Mouse (Mus musculus) C2C12 (cell line): ENCODE data around the gene Mex3a. TPM values are rescaled to one million over a fixed set of nuclear protein-coding genes. Genes with fewer than 3 reads are reported as not detected.

Experiments
- H3K27me3 ChIP-seq: one replicate; pipeline ENCODE4 v1.6.1; 2011; ENCODE audit not compliant: control insufficient read depth, insufficient read depth, insufficient read length
- H3K36me3 ChIP-seq: one replicate; pipeline ENCODE4 v1.6.1; 2011; ENCODE audit not compliant: control insufficient read depth, insufficient read depth
- H3K4me3 ChIP-seq: one replicate; pipeline ENCODE4 v1.5.1; 2011; ENCODE audit warnings: mild to moderate bottlenecking, control low read depth; ENCODE audit not compliant: poor library complexity, insufficient read depth, severe bottlenecking
- H3K79me2 ChIP-seq: one replicate; pipeline ENCODE4 v1.6.1; 2011; ENCODE audit not compliant: control insufficient read depth, insufficient read depth
- H3K79me3 ChIP-seq: one replicate; pipeline ENCODE4 v1.6.1; 2011; ENCODE audit warnings: low read depth, control low read depth
- H3ac ChIP-seq: one replicate; pipeline ENCODE3; 2011; ENCODE audit warnings: low read depth; ENCODE audit not compliant: control insufficient read depth, insufficient read length
- CEBPB ChIP-seq: IDR thresholded peaks from one replicate; pipeline ENCODE4 v1.6.1; 2011; ENCODE audit warnings: low read depth, mild to moderate bottlenecking, control low read depth, moderate library complexity
- CTCF ChIP-seq: IDR thresholded peaks from one replicate; pipeline ENCODE4 v1.5.1; 2011; ENCODE audit not compliant: control insufficient read depth, insufficient read depth, insufficient read length
- FOSL1 ChIP-seq: IDR thresholded peaks from one replicate; pipeline ENCODE4 v1.8.0; 2011; ENCODE audit warnings: mild to moderate bottlenecking, low read length; ENCODE audit not compliant: poor library complexity, insufficient read depth, severe bottlenecking
- MAX ChIP-seq: IDR thresholded peaks from one replicate; pipeline ENCODE4 v1.6.1; 2011; ENCODE audit warnings: mild to moderate bottlenecking, control low read depth
- MYOD1 ChIP-seq: IDR thresholded peaks from one replicate; pipeline ENCODE4 v1.6.1; 2011; ENCODE audit warnings: low read depth; ENCODE audit not compliant: control insufficient read depth, insufficient read length
- MYOG ChIP-seq: IDR thresholded peaks from one replicate; pipeline ENCODE4 v1.6.1; 2011; ENCODE audit not compliant: control insufficient read depth, insufficient read length; ENCODE audit errors: extremely low read depth
- USF1 ChIP-seq: IDR thresholded peaks from one replicate; pipeline ENCODE4 v1.6.1; 2011; ENCODE audit warnings: low read depth, mild to moderate bottlenecking, control low read depth, moderate library complexity
- polyA plus RNA-seq: library from polyadenylated mRNA; unstranded; fragments of >200 nt; fragmentation: generic; extraction: Trizol; gene quantifications from one replicate; pipeline ENCODE4 v1.2.1, GENCODE M21; 2012; ENCODE audit warnings: missing spikeins

The Mex3a gene
- polyA plus RNA-seq, 1 experiment, result 14.9 TPM

- no peak overlapping the region for H3ac ChIP-seq
- no peaks in the 10 kb centered on the region for H3K27me3 ChIP-seq
- peaks cover 34% of the 10 kb centered on the region for H3K79me3 ChIP-seq
- TF ChIP-seq MAX (no peak), CEBPB (no peak), MYOD1 (no peak), MYOG (no peak), CTCF (no peak), USF1 (no peak), FOSL1 (no peak)
- peaks cover 44% of the 10 kb centered on the region for H3K36me3 ChIP-seq
- H3K79me2 ChIP-seq, result peaks cover 67% of the 10 kb centered on the region
- no peak overlapping the region for H3K4me3 ChIP-seq
These were observed 22.9 kb downstream of the Mex3a start for GRCm38 (mm10) chr3:88555069-88555605.

GRCm38 (mm10) chr3:88555731-88556130 lies 23.5 kb downstream of the Mex3a start:
- no peak for TF ChIP-seq USF1
- no peak for TF ChIP-seq FOSL1
- TF ChIP-seq CTCF, result no peak
- TF ChIP-seq MYOG, result no peak
- no peak for TF ChIP-seq MAX
- TF ChIP-seq CEBPB, result no peak
- TF ChIP-seq MYOD1, result no peak
- peaks cover 34% of the 10 kb centered on the region for H3K79me3 ChIP-seq
- no peak overlapping the region for H3K4me3 ChIP-seq
- peaks cover 50% of the 10 kb centered on the region for H3K36me3 ChIP-seq
- no peak overlapping the region for H3ac ChIP-seq
- H3K79me2 ChIP-seq, result peaks cover 67% of the 10 kb centered on the region
- no peaks in the 10 kb centered on the region for H3K27me3 ChIP-seq

GRCm38 (mm10) chr3:88556616-88557015 lies 24.4 kb downstream of the Mex3a start:
- H3ac ChIP-seq, result no peak overlapping the region
- TF ChIP-seq MAX (no peak), MYOG (no peak), CEBPB (no peak)
- H3K79me3 ChIP-seq, result peaks cover 32% of the 10 kb centered on the region
- peaks cover 59% of the 10 kb centered on the region for H3K79me2 ChIP-seq
- no peaks in the 10 kb centered on the region for H3K27me3 ChIP-seq
- peaks cover 59% of the 10 kb centered on the region for H3K36me3 ChIP-seq
- H3K4me3 ChIP-seq, result no peak overlapping the region

GRCm38 (mm10) chr3:88559596-88559995 lies 27.4 kb downstream of the Mex3a start:
- Histone ChIP-seq H3K4me3 (no peak overlapping the region), H3ac (no peak overlapping the region), H3K27me3 (no peaks in the 10 kb centered on the region), H3K36me3 (peaks cover 87% of the 10 kb centered on the region), H3K79me3 (peaks cover 23% of the 10 kb centered on the region), H3K79me2 (peaks cover 33% of the 10 kb centered on the region)
- TF ChIP-seq USF1, result no peak

- Histone ChIP-seq H3ac (no peak overlapping the region), H3K36me3 (peaks cover 93% of the 10 kb centered on the region), H3K79me3 (peaks cover 4% of the 10 kb centered on the region), H3K27me3 (no peaks in the 10 kb centered on the region), H3K4me3 (no peak overlapping the region), H3K79me2 (peaks cover 9% of the 10 kb centered on the region)
- TF ChIP-seq CTCF (no peak), USF1 (peak; percentile 10), CEBPB (no peak), MYOG (no peak)
These were observed 29.8 kb downstream of the Mex3a start for GRCm38 (mm10) chr3:88561989-88562388.

GRCm38 (mm10) chr3:88563442-88563841 lies 31.2 kb downstream of the Mex3a start:
- Histone ChIP-seq H3K79me2 (peaks cover 5% of the 10 kb centered on the region), H3K36me3 (peaks cover 97% of the 10 kb centered on the region), H3K79me3 (no peaks in the 10 kb centered on the region), H3K27me3 (no peaks in the 10 kb centered on the region), H3ac (no peak overlapping the region), H3K4me3 (no peak overlapping the region)
- TF ChIP-seq CEBPB, result no peak
- no peak for TF ChIP-seq MAX
- no peak for TF ChIP-seq MYOG
- no peak for TF ChIP-seq MYOD1
- no peak for TF ChIP-seq USF1
- no peak for TF ChIP-seq FOSL1
- no peak for TF ChIP-seq CTCF
